Mouse (Mus musculus) kidney, embryonic 15.5 days (tissue): ENCODE results near the gene Tnfaip3. TPM values are rescaled to one million over a fixed set of nuclear protein-coding genes. Genes with fewer than 3 reads are reported as not detected.

Experiments
- polyA plus RNA-seq: library from polyadenylated mRNA; unstranded; fragments of >200 nt; fragmentation: Nextera tagmentation; extraction: Ambion mirVana; gene quantifications from 2 replicates; pipeline ENCODE4 v1.2.1, GENCODE M21; 2015

The Tnfaip3 gene
- polyA plus RNA-seq, 1 experiment from 2014 or later: 2.9 TPM

Other genes with a start within 250 kb of the Tnfaip3 start
- gene Gm4922, start 228.9 kb downstream of the Tnfaip3 start, polyA plus RNA-seq: not detected in 2 replicates
- 17.0 and 18.1 TPM in 2 replicates for gene Perp, start 170.6 kb downstream of the Tnfaip3 start, polyA plus RNA-seq